Mouse (Mus musculus) lung, embryonic 16.5 days (tissue): ENCODE results near the gene Znhit1. TPM values are rescaled to one million over a fixed set of nuclear protein-coding genes. Genes with fewer than 3 reads are reported as not detected.
A peak's percentile ranks its signal among the peaks of the same experiment; 100 is the strongest.

Source experiments
- ATAC-seq: fragments of 200-750 bp; cut with Nextera tagmentation; 2 replicates; pipeline ENCODE4 v1.8.0; 2017; ENCODE audit warnings: low read depth, mild to moderate bottlenecking, moderate library complexity
- H3K27ac ChIP-seq: fragments of 300-500 bp; sonication (generic); 2 replicates; pipeline ENCODE4 v1.5.1; 2014; ENCODE audit warnings: mild to moderate bottlenecking, control low read depth, low read length
- H3K27me3 ChIP-seq: fragments of 300-500 bp; sonication (generic); 2 replicates; pipeline ENCODE4 v1.6.1; 2014; ENCODE audit warnings: low read depth, low read length, mixed read lengths; ENCODE audit not compliant: control insufficient read depth, insufficient read depth
- H3K36me3 ChIP-seq: fragments of 300-500 bp; sonication (generic); 2 replicates; pipeline ENCODE4 v1.6.1; 2014; ENCODE audit warnings: low read length; ENCODE audit not compliant: control insufficient read depth, insufficient read depth
- H3K4me1 ChIP-seq: fragments of 300-500 bp; sonication (generic); replicated peaks from 2 replicates; pipeline ENCODE4 v1.6.1; 2014; ENCODE audit warnings: low read length, mixed read lengths; ENCODE audit not compliant: control insufficient read depth, insufficient read depth
- H3K4me2 ChIP-seq: fragments of 300-500 bp; sonication (generic); 2 replicates; pipeline ENCODE4 v1.6.1; 2014; ENCODE audit warnings: low read depth, low read length, control low read depth
- H3K4me3 ChIP-seq: fragments of 300-500 bp; sonication (generic); 2 replicates; pipeline ENCODE4 v1.5.1; 2014; ENCODE audit warnings: mild to moderate bottlenecking, low read length, control low read depth
- H3K9ac ChIP-seq: fragments of 300-500 bp; sonication (generic); 2 replicates; pipeline ENCODE4 v1.6.1; 2014; ENCODE audit warnings: low read length, control low read depth
- H3K9me3 ChIP-seq: fragments of 300-500 bp; sonication (generic); 2 replicates; pipeline ENCODE4 v1.6.1; 2016; ENCODE audit warnings: low read length; ENCODE audit not compliant: control insufficient read depth
- WGBS: fragments of 180-500 bp; shearing (Covaris S2); extraction: QIAGEN DNeasy Blood & Tissue Kit; methylation state at CpG from one replicate; pipeline ENCODE4 v1.1.7; 2014; 5-methylcytosine and 5-hydroxymethylcytosine counted together
- polyA plus RNA-seq: library from polyadenylated mRNA; unstranded; fragments of >200 nt; fragmentation: Nextera tagmentation; extraction: Ambion mirVana; gene quantifications from 2 replicates; pipeline ENCODE4 v1.2.1, GENCODE M21; 2015

Znhit1 gene
- polyA plus RNA-seq, 1 experiment from 2014 or later: 113 TPM

DNA sequence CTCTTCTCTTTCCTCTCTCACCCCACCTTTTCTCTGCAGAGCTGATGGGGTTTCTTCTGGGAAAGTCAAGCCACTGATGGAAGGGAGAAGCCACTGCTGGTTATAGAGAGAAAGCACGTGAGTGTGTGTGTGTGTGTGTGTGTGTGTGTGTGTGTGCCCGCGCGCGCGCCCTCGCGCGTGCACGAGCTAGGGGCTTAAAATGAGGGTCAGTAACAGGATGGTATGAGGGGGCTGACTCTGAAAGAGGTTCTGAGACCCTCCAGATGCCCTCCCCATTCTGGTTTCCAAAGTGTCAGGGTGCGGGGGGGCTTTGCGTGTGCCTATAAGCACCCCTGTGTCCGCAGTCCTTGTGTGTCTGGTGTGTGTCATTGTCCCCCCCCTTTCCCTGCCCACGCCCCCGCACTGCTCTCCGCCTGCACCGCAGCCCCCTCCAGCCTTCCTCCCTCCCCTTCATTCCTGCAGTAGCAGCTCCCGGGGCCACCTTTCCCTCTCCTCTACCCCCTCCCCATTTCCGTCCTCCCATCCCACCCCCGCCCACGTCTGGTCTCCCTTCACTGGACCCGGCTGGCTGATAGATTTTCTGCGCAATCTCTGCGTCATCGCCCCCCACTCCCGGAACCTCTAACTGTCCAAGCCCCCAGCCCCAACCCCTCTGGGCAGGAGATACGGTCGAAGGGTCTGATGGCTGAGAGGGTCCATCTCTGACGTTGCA is 40.9 kb upstream of the Znhit1 start:
- no peaks in the 10 kb centered on the region for H3K36me3 ChIP-seq
- peaks cover 26% of the 10 kb centered on the region for H3K4me1 ChIP-seq
- no peak for ATAC-seq
- H3K4me3 ChIP-seq: no peak overlapping the region
- H3K27me3 ChIP-seq: peaks cover 79% of the 10 kb centered on the region
- no peak overlapping the region for H3K9ac ChIP-seq
- H3K9me3 ChIP-seq: no peaks in the 10 kb centered on the region
- H3K4me2 ChIP-seq: no peak overlapping the region
- 4% methylated on average over 29 of the region's 29 CpGs for WGBS
- no peak overlapping the region for H3K27ac ChIP-seq

DNA sequence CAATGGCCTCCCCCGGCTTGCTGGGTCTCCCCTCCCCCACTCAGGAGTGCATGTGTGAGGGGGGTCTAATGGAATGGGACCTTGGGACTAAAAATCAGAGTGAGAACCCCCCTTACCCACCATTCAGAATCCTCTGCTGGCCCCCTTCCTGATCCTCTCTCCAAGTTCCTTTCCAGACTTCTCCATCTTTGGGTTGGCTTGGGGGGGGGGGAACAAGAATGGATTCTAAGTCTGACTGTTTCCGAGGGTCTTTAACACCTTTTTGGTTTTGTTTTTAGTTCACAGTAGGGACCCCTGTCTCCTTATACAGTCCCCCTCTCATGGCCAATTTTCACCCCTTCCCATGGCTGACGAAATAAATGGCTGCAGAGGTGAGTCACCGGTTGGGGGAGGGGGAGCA is 38.3 kb upstream of the Znhit1 start, which contains the start of gene Vgf:
Gene Vgf (plus strand): TSS at position 301 of the 400 bp plus-strand sequence.
- Histone ChIP-seq H3K36me3 (no peaks in the 10 kb centered on the region), H3K4me2 (no peak within 1 kb of the TSS), H3K4me3 (no peak within 1 kb of the TSS), H3K9ac (no peak within 1 kb of the TSS), H3K27me3 (peaks cover 66% of the 10 kb centered on the region), H3K4me1 (peaks cover 12% of the 10 kb centered on the region), H3K27ac (no peak within 1 kb of the TSS), H3K9me3 (no peaks in the 10 kb centered on the region)
- WGBS: 7% methylated on average over 4 of the region's 4 CpGs
- no peak for ATAC-seq

DNA sequence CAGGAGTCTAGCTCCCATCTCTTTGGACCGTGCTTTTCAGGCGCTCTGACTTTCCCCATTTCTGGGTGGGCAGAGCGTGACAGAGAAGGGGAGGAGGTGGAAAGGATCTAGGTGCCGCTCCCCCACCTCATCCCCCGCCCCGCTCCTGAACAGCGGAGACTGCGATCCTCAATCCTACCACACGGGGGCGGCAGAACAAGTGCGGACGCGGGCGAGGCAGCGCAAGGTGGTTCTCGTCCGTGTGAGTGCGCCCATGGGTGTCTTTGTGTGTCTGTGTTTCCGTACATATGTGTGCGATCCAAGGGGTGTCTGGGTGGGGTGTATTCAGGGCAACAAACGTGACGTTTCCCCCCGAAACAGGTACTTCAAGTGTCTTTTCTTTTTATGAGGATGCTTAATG is 37.3 kb upstream of the Znhit1 start:
- WGBS: under 1% methylated on average over 23 of the region's 23 CpGs
- H3K4me1 ChIP-seq: peaks cover 3% of the 10 kb centered on the region; the same call in 1 of the 2 replicates
- no peak overlapping the region for H3K9ac ChIP-seq
- H3K27me3 ChIP-seq: peaks cover 56% of the 10 kb centered on the region
- 0 out of 2 replicates have a peak, but pooled peaks have one; percentile 29 for ATAC-seq
- no peak overlapping the region for H3K27ac ChIP-seq
- H3K4me2 ChIP-seq: no peak overlapping the region
- no peaks in the 10 kb centered on the region for H3K9me3 ChIP-seq
- no peak overlapping the region for H3K4me3 ChIP-seq
- H3K36me3 ChIP-seq: no peaks in the 10 kb centered on the region

DNA sequence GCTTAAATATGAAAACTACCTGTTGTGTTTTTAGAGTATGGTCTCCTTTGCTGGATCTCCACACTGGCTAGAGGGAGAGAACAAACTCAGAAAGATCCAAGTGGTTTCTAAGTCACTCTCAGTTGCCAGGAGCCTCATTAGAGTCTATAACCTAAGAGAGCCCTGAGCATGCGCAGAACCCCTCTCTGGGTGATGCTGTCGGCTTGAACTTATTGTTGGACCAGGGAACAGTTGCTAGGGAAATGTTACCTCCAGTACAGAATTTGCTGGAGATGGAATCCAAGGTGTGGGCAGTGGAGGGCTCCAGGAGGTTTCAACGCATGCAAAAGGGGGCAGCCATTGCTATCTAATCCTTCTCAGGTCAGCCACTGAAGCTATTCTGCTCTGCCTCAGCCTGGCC is 36.5 kb upstream of the Znhit1 start:
- ATAC-seq: no peak
- peaks cover 49% of the 10 kb centered on the region for H3K27me3 ChIP-seq

DNA sequence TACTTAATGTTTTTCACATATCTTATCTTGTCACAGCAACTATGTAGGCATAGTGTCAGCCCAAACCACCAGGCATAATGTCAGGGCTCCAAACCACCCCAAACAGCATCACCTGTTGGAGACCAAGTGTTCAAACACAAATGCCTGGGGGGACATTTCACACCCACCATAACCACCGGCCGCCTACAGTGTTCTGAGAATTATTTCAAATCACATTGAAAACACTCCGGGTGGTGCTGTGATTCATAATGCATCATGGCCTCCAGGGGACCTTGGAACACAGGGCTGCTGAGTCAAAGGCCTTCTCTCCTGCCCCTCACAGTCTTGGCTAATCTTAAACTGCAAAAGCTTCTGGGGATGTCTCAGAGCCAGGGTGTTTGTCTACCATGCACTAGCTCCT is 28.1 kb upstream of the Znhit1 start:
- Histone ChIP-seq H3K4me2 (no peak overlapping the region), H3K27me3 (no peaks in the 10 kb centered on the region; the same call in 1 of the 2 replicates), H3K36me3 (no peaks in the 10 kb centered on the region), H3K9me3 (peaks cover 5% of the 10 kb centered on the region; the same call in 1 of the 2 replicates), H3K4me1 (no peaks in the 10 kb centered on the region), H3K4me3 (no peak overlapping the region), H3K27ac (no peak overlapping the region), H3K9ac (no peak overlapping the region)
- WGBS: 92% methylated on average over 3 of the region's 3 CpGs
- no peak for ATAC-seq

More for the DNA sequence above, 36.5 kb upstream of the Znhit1 start:
- Histone ChIP-seq H3K27ac (no peak overlapping the region), H3K36me3 (no peaks in the 10 kb centered on the region), H3K4me2 (no peak overlapping the region), H3K9me3 (no peaks in the 10 kb centered on the region), H3K9ac (no peak overlapping the region), H3K4me1 (no peaks in the 10 kb centered on the region), H3K4me3 (no peak overlapping the region)
- 46% methylated on average over 3 of the region's 3 CpGs for WGBS

DNA sequence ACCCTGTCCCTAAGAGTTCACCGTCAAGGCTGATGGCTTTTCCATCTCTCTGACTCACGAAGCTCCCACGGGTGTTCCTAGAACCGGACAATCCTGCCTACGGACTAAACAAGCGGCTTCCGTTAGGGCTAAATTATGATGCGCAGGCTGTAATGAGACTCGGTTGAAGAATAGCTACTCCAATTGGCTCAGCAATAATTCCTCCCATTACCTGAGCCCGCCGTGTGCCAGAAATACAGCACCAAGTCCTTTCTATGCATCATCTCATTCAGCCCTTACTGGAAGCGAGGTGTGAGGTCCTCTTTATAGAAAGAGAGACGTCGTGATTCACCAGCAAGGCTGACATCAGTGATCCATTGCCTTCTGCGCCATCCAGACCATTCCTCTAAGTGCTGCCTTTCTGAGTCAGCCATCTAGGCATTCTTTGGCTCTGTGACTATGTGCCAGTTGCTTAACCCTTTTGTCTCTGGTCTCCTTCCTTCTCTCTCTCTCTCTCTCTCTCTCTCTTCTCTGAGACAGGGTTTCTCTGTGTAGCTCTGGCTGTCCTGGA is 24.7 kb upstream of the Znhit1 start:
- Histone ChIP-seq H3K4me3 (no peak overlapping the region), H3K9ac (no peak overlapping the region), H3K4me2 (no peak overlapping the region), H3K27me3 (no peaks in the 10 kb centered on the region), H3K27ac (no peak overlapping the region), H3K4me1 (no peaks in the 10 kb centered on the region), H3K36me3 (no peaks in the 10 kb centered on the region), H3K9me3 (peaks cover 5% of the 10 kb centered on the region; the same call in 1 of the 2 replicates)
- ATAC-seq: no peak
- WGBS: 69% methylated on average over 15 of the region's 15 CpGs

DNA sequence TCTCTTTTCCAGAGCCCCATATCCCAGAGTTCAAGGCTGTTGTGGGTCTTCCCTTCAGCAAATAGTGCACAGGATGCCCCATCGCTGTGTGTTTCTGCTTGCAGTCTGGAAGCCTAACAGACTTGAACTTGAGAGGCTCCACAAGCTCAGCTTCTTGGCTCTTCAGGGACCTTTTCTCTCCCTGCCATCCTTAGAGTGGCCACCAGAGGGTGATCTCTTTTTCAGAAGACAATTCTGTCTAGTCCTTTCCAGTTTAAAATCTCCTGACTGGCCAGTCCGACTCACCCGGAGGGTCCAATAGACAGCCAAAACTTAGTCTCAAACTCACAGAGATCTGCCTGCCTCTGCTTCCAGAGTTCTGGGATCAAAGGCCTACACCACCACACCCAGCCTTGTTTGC is 22.2 kb upstream of the Znhit1 start:
- H3K36me3 ChIP-seq: no peaks in the 10 kb centered on the region
- H3K4me2 ChIP-seq: no peak overlapping the region
- peaks cover 3% of the 10 kb centered on the region; the same call in 1 of the 2 replicates for H3K4me1 ChIP-seq
- H3K9me3 ChIP-seq: peaks cover 3% of the 10 kb centered on the region; the same call in 1 of the 2 replicates
- no peaks in the 10 kb centered on the region for H3K27me3 ChIP-seq
- no peak overlapping the region for H3K4me3 ChIP-seq
- WGBS: 21% methylated on average over 3 of the region's 3 CpGs
- no peak overlapping the region for H3K27ac ChIP-seq
- no peak for ATAC-seq
- no peak overlapping the region for H3K9ac ChIP-seq

DNA sequence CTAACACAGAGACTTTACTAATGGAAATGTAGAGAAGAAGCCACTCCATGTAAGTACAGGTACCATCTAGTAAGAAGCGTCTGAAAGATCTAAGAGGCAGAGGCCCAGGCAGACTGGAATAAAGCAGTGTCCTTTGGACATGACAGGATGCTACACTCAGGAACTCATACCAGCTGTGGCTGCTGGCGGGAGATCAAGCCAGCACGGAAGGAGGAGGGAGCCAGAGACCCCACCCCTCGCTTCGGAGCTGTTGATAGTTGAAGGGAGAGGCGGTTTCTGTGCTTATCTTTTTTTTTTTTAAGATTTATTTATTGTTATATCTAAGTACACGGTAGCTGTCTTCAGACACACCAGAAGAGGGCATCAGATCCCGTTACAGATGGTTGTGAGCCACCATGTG is 19.5 kb upstream of the Znhit1 start:
- H3K9me3 ChIP-seq: no peaks in the 10 kb centered on the region
- H3K9ac ChIP-seq: no peak overlapping the region
- WGBS: 26% methylated on average over 8 of the region's 8 CpGs
- ATAC-seq: no peak
- peaks cover 3% of the 10 kb centered on the region; the same call in 1 of the 2 replicates for H3K4me1 ChIP-seq
- no peak overlapping the region for H3K4me2 ChIP-seq
- no peaks in the 10 kb centered on the region for H3K27me3 ChIP-seq
- no peaks in the 10 kb centered on the region for H3K36me3 ChIP-seq
- H3K4me3 ChIP-seq: no peak overlapping the region
- H3K27ac ChIP-seq: no peak overlapping the region

DNA sequence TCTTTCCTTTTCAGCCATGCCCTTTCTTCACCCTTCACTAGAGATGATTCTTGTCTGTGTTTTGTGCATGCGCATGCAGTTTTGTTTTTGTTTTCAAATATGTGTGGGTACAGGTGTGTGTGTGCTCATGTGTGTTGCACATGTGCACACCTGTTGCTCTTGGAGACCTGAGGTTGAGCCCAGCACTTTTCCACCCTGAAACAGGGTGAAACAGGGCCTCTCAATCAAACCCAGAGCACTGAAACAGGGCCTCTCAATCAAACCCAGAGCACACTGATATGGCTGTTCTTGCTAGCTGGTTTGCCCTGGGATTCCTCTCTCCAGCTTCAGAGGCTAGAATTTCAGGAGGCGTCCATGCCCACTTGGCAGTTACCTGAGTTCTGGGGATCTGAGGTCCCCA is 12.8 kb upstream of the Znhit1 start:
- no peak for ATAC-seq

More for the DNA sequence above, 12.8 kb upstream of the Znhit1 start:
- Histone ChIP-seq H3K9me3 (no peaks in the 10 kb centered on the region), H3K4me3 (no peak overlapping the region), H3K36me3 (no peaks in the 10 kb centered on the region; the same call in 1 of the 2 replicates), H3K27ac (no peak overlapping the region), H3K9ac (no peak overlapping the region), H3K4me2 (no peak overlapping the region), H3K27me3 (no peaks in the 10 kb centered on the region), H3K4me1 (peaks cover 3% of the 10 kb centered on the region; the same call in 1 of the 2 replicates)
- WGBS: 73% methylated on average over 2 of the region's 2 CpGs
